Mouse (Mus musculus) intestine, embryonic 15.5 days (tissue): ENCODE results near the gene Nkd1. TPM values are rescaled to one million over a fixed set of nuclear protein-coding genes. Genes with fewer than 3 reads are reported as not detected.

Experiments
- ATAC-seq: fragments of 200-750 bp; cut with Nextera tagmentation; 2 replicates; pipeline ENCODE4 v1.8.0; 2017; ENCODE audit warnings: moderate TSS enrichment, moderate library complexity
- H3K27ac ChIP-seq: fragments of 300-500 bp; sonication (generic); 2 replicates; pipeline ENCODE4 v1.5.1; 2015; ENCODE audit warnings: mild to moderate bottlenecking, inconsistent platforms
- H3K27me3 ChIP-seq: fragments of 300-500 bp; sonication (generic); replicated peaks from 2 replicates; pipeline ENCODE4 v1.6.1; 2015; ENCODE audit warnings: inconsistent platforms
- H3K36me3 ChIP-seq: fragments of 300-500 bp; sonication (generic); 2 replicates; pipeline ENCODE4 v1.6.1; 2015; ENCODE audit warnings: inconsistent platforms
- H3K4me1 ChIP-seq: fragments of 300-500 bp; sonication (generic); replicated peaks from 2 replicates; pipeline ENCODE4 v1.6.1; 2015; ENCODE audit warnings: inconsistent platforms
- H3K4me2 ChIP-seq: fragments of 300-500 bp; sonication (generic); replicated peaks from 2 replicates; pipeline ENCODE4 v1.6.1; 2015; ENCODE audit warnings: mild to moderate bottlenecking, inconsistent platforms
- H3K4me3 ChIP-seq: fragments of 300-500 bp; sonication (generic); replicated peaks from 2 replicates; pipeline ENCODE4 v1.5.1; 2015; ENCODE audit warnings: inconsistent platforms
- H3K9ac ChIP-seq: fragments of 300-500 bp; sonication (generic); 2 replicates; pipeline ENCODE4 v1.6.1; 2015; ENCODE audit warnings: inconsistent platforms
- H3K9me3 ChIP-seq: fragments of 300-500 bp; sonication (generic); 2 replicates; pipeline ENCODE4 v1.6.1; 2016; ENCODE audit warnings: inconsistent platforms
- WGBS: fragments of 180-500 bp; shearing (Covaris S2); methylation state at CpG from one replicate; pipeline ENCODE4 v1.1.7; 2015; 5-methylcytosine and 5-hydroxymethylcytosine counted together
- polyA plus RNA-seq: library from polyadenylated mRNA; unstranded; fragments of >200 nt; fragmentation: Nextera tagmentation; extraction: Ambion mirVana; gene quantifications from 2 replicates; pipeline ENCODE4 v1.2.1, GENCODE M21; 2015

The Nkd1 gene
- polyA plus RNA-seq, 1 experiment from 2014 or later, result 34.9 TPM

- H3K4me2 ChIP-seq, result peak overlapping the region; percentile 17; the same call in 1 of the 2 replicates
- peaks cover 67% of the 10 kb centered on the region for H3K4me1 ChIP-seq
Observed at GRCm38 (mm10) chr8:88570293-88570998, 49.3 kb downstream of the Nkd1 start.

GRCm38 (mm10) chr8:88571434-88572184, 50.5 kb downstream of the Nkd1 start:
- Histone ChIP-seq H3K27ac (peak overlapping the region; percentile 70), H3K27me3 (no peaks in the 10 kb centered on the region), H3K4me3 (no peak overlapping the region), H3K36me3 (no peaks in the 10 kb centered on the region), H3K9ac (no peak overlapping the region), H3K4me2 (no peak overlapping the region), H3K4me1 (peaks cover 65% of the 10 kb centered on the region), H3K9me3 (no peaks in the 10 kb centered on the region)
- 0 out of 2 replicates have a peak, but pooled peaks have one; percentile 22 for ATAC-seq
- WGBS, result 68% methylated on average over 14 of the region's 14 CpGs

More at GRCm38 (mm10) chr8:88570293-88570998, 49.3 kb downstream of the Nkd1 start:
- peak overlapping the region; percentile 6; the same call in 1 of the 2 replicates for H3K9ac ChIP-seq
- ATAC-seq, result peak; percentile 68
- no peaks in the 10 kb centered on the region for H3K9me3 ChIP-seq
- H3K27ac ChIP-seq, result peak overlapping the region; percentile 70
- no peak overlapping the region for H3K4me3 ChIP-seq
- no peaks in the 10 kb centered on the region for H3K36me3 ChIP-seq
- H3K27me3 ChIP-seq, result no peaks in the 10 kb centered on the region
- WGBS, result 32% methylated on average over 10 of the region's 10 CpGs

DNA sequence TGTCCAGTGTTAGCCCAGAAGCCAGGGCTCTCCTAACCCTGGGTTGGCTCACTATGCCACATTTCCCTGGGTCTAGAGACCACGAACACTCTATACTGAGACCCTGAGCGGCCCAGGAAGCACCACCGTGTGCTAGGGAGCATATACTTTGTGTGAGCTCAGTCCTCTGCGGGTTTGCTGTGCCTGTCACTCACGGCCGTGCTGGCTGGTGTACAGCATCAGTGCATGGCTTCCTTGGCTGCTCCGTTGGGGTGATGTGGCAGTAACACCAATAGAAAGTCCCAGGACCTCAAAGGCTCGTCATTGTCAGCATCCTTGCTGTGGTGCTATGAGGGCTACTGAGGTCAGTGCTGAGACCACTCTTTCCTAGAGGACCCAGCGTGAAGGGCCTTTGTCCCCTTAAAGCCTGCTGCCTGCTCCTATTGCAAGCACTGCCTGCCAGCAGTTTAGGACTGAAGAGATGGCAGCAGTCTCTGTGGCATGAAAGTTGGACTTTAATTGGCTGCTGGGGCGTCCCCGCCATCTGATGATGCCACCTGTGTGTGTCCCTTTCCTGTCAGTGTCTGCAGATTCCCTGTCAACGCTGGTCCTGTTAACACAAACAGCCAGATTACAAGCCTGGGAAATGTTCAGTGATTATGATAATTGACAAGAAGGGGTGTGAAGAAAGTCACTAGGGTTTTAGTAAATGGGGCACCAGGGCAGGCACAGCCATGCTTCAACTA, 51.2 kb downstream of the Nkd1 start:
- H3K4me2 ChIP-seq, result no peak overlapping the region
- no peaks in the 10 kb centered on the region for H3K36me3 ChIP-seq
- ATAC-seq, result no peak
- H3K4me3 ChIP-seq, result no peak overlapping the region
- H3K9me3 ChIP-seq, result no peaks in the 10 kb centered on the region
- 0 out of 2 replicates have a peak overlapping the region, but pooled peaks have one; percentile 41 for H3K27ac ChIP-seq
- no peak overlapping the region for H3K9ac ChIP-seq
- peaks cover 59% of the 10 kb centered on the region for H3K4me1 ChIP-seq
- 86% methylated on average over 12 of the region's 12 CpGs for WGBS
- H3K27me3 ChIP-seq, result no peaks in the 10 kb centered on the region

DNA sequence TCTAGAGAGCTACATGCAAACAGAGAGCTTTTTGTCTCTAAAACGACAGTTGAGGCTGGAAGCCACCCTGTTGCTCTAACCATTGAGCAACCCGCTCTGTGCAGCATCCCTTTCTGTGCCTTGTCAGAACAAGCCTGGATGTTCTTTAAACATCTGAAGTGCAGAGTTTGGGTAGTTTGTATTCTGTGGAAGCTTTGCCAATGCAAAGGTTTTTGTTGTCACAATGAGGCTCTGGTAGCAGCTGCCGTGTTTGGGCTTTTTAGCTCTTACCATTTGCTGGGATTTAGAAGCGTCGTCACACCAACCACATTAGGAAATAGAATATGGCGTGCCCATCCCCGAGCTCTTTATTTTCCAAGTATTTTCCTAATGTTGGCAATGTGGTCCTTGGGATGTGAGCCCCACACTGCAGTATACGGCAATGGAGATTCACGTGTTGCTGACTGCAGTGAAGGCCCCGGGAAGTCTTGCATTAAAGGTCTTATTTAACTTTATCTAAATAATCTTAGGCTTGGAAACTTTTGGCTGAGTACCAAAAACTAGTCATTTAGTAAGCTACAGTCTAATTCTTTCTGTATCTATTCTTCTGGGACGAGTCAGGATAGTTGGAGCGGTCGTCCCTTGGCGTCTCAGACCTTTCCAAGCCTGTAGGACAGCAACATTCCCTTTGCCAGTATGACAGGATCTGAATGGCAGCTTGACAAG, 51.9 kb downstream of the Nkd1 start:
- ATAC-seq, result no peak
- H3K27me3 ChIP-seq, result no peaks in the 10 kb centered on the region
- H3K9ac ChIP-seq, result no peak overlapping the region
- no peaks in the 10 kb centered on the region for H3K9me3 ChIP-seq
- no peak overlapping the region for H3K4me2 ChIP-seq
- no peak overlapping the region; the same call in 1 of the 2 replicates for H3K27ac ChIP-seq
- no peaks in the 10 kb centered on the region for H3K36me3 ChIP-seq
- no peak overlapping the region for H3K4me3 ChIP-seq
- 59% methylated on average over 14 of the region's 14 CpGs for WGBS
- H3K4me1 ChIP-seq, result peaks cover 53% of the 10 kb centered on the region

DNA sequence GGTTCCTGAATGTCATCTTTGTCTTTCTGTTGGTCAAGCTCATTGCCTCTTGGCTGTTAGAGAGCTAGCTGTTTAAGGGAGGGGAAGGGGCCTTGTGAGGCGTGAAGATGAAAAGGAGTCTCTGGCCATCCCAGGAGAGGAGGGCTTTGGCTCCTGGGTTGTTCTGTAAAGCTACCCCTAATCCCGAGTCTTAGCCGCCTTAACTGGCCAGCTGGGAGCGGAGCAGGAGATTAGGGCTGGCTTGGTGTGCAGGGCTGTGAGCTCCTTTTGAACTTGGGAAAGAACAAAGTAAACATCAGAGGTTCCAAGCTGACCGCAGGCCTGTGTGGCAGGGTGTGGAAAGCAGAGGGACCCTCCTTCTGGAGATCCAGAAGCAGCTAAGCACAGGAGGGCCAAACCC, 53.8 kb downstream of the Nkd1 start:
- H3K9me3 ChIP-seq, result no peaks in the 10 kb centered on the region
- H3K4me2 ChIP-seq, result no peak overlapping the region
- no peak overlapping the region for H3K9ac ChIP-seq
- peaks cover 44% of the 10 kb centered on the region for H3K4me1 ChIP-seq
- no peaks in the 10 kb centered on the region for H3K27me3 ChIP-seq
- ATAC-seq, result no peak
- no peaks in the 10 kb centered on the region for H3K36me3 ChIP-seq
- H3K27ac ChIP-seq, result peak overlapping the region; percentile 82
- 72% methylated on average over 5 of the region's 5 CpGs for WGBS
- no peak overlapping the region for H3K4me3 ChIP-seq

GRCm38 (mm10) chr8:88576351-88577142, 55.4 kb downstream of the Nkd1 start:
- Histone ChIP-seq H3K4me2 (no peak overlapping the region), H3K4me3 (no peak overlapping the region), H3K9ac (no peak overlapping the region), H3K36me3 (no peaks in the 10 kb centered on the region), H3K9me3 (no peaks in the 10 kb centered on the region), H3K27ac (peak overlapping the region; percentile 82), H3K27me3 (no peaks in the 10 kb centered on the region), H3K4me1 (peaks cover 33% of the 10 kb centered on the region)
- peak; percentile 70 for ATAC-seq
- WGBS, result 58% methylated on average over 10 of the region's 10 CpGs

DNA sequence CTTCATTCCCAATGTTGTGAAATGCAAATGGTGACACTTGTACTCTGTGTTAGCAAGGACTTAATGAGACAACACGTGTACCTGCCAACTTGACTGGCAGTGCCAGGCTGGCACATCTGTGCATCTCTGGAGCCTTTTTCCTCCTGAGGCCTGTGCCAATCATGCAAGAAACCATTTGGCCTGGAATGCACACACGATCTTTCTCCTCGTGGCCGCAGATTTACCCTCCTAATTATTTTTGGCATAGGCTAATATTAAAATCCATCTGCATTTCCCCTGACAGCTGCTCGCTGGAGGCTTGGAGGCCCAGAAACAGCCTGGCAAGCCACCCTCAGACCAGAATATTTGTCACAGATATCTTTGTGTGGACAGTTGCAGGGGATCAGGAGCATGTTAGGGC, 56.5 kb downstream of the Nkd1 start:
- no peaks in the 10 kb centered on the region for H3K36me3 ChIP-seq
- H3K4me2 ChIP-seq, result no peak overlapping the region
- no peak for ATAC-seq
- peak overlapping the region; percentile 58; the same call in 1 of the 2 replicates for H3K27ac ChIP-seq
- H3K4me3 ChIP-seq, result no peak overlapping the region
- no peak overlapping the region for H3K9ac ChIP-seq
- H3K9me3 ChIP-seq, result no peaks in the 10 kb centered on the region
- WGBS, result 77% methylated on average over 5 of the region's 5 CpGs
- H3K4me1 ChIP-seq, result peaks cover 23% of the 10 kb centered on the region
- H3K27me3 ChIP-seq, result no peaks in the 10 kb centered on the region

- no peaks in the 10 kb centered on the region for H3K9me3 ChIP-seq
- H3K4me1 ChIP-seq, result peaks cover 22% of the 10 kb centered on the region
- H3K27me3 ChIP-seq, result no peaks in the 10 kb centered on the region
- H3K27ac ChIP-seq, result peak overlapping the region; percentile 32; the same call in 1 of the 2 replicates
- 79% methylated on average over 14 of the region's 14 CpGs for WGBS
- H3K9ac ChIP-seq, result no peak overlapping the region
- no peaks in the 10 kb centered on the region for H3K36me3 ChIP-seq
- ATAC-seq, result no peak
- no peak overlapping the region for H3K4me2 ChIP-seq
- H3K4me3 ChIP-seq, result no peak overlapping the region
Observed at GRCm38 (mm10) chr8:88578413-88579175, 57.4 kb downstream of the Nkd1 start.

- H3K4me2 ChIP-seq, result no peak overlapping the region
- no peak overlapping the region for H3K9ac ChIP-seq
- 0 out of 2 replicates have a peak overlapping the region, but pooled peaks have one; percentile 14 for H3K27ac ChIP-seq
- no peak overlapping the region for H3K4me3 ChIP-seq
- no peaks in the 10 kb centered on the region for H3K27me3 ChIP-seq
- H3K9me3 ChIP-seq, result no peaks in the 10 kb centered on the region
- no peak for ATAC-seq
- H3K4me1 ChIP-seq, result peaks cover 20% of the 10 kb centered on the region
- H3K36me3 ChIP-seq, result no peaks in the 10 kb centered on the region
- WGBS, result 46% methylated on average over 7 of the region's 7 CpGs
Observed at GRCm38 (mm10) chr8:88579246-88579645, 58.1 kb downstream of the Nkd1 start.

DNA sequence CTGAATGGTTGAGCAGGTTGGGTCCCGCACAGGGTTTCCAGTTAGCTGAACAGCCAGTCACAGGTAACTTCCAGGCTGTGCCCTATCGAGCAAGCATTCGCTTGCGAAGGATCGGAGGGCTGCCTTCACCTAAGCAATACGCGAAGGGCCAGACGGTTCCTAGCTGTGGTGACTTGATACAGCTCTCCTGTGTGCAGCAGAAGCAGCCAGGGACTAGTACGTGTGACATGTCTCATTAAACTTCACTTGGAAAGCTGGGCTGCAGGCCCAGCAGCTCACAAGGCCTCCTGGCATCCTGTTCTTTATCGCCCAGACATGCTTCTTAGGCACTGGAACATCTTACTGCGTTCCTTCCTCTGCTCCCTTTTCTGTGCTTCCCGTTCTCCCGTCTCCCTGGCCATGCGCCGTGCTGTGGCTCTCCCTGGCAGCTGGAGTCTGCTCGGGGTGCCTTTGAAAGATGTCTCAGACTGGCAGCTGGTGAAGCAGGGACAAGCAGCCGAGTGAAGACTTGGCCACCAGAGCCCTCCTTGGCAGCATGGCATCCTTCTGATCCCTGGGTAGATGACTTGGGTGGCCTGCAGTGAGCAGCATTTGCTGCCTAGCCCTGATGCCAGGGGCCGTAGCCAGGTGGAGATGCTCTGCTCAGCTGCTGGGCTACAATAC, 58.6 kb downstream of the Nkd1 start:
- 0 out of 2 replicates have a peak overlapping the region, but pooled peaks have one; percentile 14 for H3K27ac ChIP-seq
- no peaks in the 10 kb centered on the region for H3K27me3 ChIP-seq
- no peak overlapping the region for H3K9ac ChIP-seq
- H3K4me2 ChIP-seq, result no peak overlapping the region
- no peaks in the 10 kb centered on the region for H3K9me3 ChIP-seq
- no peak overlapping the region for H3K4me3 ChIP-seq
- 73% methylated on average over 18 of the region's 18 CpGs for WGBS
- H3K36me3 ChIP-seq, result no peaks in the 10 kb centered on the region
- ATAC-seq, result no peak
- peaks cover 20% of the 10 kb centered on the region for H3K4me1 ChIP-seq
